Mouse (Mus musculus) embryo, embryonic 9.5 days (tissue): ENCODE measurements at regions not wholly inside any gene's neighbourhood (a gene's known extent, or its start where the extent isn't known, plus 50 kb on each side); places are given as distances from the start of the nearest gene placed in this dataset.

Source experiments
- DNase-seq: peaks from one replicate; pipeline ENCODE4 v3.0.0-alpha.2; 2017; ENCODE audit errors: extremely low spot score

GRCm38 (mm10) chr10:3630763-3631223, 90.8 kb downstream of the Iyd start:
- DNase-seq, result peak; percentile 12

- DNase-seq, result peak; percentile 22
Observed at GRCm38 (mm10) chr10:3633871-3634496, 93.9 kb downstream of the Iyd start.

DNA sequence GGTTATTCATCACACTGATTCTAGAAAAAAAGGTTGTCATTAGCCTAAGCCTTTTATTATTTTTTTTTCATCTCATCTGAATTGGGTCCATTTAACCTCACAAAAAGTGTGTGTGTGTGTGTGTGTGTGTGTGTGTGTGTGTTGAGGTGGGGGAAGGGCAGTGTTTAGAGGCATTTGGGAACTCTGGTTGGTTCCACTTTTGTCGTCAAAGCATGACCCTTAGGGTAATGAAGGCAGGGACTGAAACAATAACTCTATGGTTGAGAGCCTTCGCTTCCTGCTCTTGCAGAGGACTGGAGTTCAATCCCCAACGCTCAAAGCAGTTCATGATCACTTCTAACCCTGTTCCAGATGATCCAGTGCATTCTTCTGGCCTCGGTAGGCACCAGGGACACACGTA, 96.1 kb upstream of the Plekhg1 start:
- no peak for DNase-seq

DNA sequence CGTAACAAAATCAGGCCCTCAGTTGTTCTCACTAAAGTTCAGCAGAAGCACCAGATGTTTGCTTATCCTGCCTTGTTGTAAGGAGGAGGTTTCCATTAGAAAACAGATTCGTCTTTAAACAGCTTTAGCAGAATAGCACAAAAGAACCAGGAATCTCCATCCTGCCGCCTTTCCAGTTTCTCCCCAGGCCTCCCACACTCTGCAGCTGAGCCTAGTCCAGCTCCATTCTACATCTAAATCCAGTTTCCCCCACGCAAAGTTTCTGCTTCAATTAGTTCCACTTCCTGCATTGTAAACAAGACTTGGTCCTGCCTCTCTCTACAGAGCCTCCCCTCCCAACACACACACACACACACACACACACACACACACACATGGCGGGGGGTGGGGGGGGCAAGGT, 95.1 kb upstream of the Plekhg1 start:
- DNase-seq, result no peak

- no peak for DNase-seq
Observed at GRCm38 (mm10) chr10:3646151-3646910, 93.8 kb upstream of the Plekhg1 start.

- DNase-seq, result no peak
Observed at GRCm38 (mm10) chr10:3647811-3648731, 92.1 kb upstream of the Plekhg1 start.

- DNase-seq, result no peak
Observed at GRCm38 (mm10) chr10:3649983-3650382, 90.2 kb upstream of the Plekhg1 start.

DNA sequence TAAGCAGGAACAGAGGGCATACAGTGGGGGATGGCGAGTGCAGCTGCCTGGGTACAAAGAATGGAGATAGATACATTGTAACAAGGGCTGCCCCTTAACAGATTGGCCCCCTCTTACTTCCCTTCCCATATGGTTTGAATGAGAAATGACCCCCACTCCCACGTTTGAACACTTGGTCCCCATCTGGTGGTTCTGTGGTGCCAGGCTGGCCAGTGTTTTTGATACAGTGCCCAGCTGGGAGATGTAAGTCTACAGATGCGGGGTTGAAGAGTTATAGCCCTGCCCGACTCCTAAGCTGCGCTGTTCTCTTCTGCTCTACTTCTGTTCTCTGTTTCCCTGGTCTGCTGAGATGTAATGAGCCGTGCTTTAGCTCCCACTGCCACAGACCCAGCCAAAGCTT, 89.6 kb upstream of the Plekhg1 start:
- DNase-seq, result no peak

GRCm38 (mm10) chr10:3652522-3652921, 87.6 kb upstream of the Plekhg1 start:
- no peak for DNase-seq

GRCm38 (mm10) chr10:3656081-3656480, 84.1 kb upstream of the Plekhg1 start:
- DNase-seq, result no peak

- no peak for DNase-seq
Observed at GRCm38 (mm10) chr10:3662156-3662555, 78.0 kb upstream of the Plekhg1 start.

DNA sequence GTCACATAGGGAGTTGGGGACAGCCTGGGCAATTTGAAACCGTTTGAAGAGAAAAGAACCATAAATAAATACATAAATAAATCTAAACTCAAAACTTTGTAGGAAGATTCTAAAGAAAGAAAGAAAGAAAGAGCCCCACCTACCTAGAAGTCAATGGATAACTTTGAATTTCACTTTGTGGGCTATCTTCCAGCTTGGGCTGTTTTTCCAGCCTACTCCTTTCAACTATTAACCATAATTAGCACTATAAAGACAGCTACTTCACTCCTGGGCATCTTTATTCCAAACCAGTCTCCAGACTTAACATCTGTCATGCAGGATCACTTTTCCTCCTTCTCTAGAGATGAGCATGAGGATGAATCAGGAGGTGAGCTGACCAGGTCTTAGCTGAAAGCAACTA, 77.6 kb upstream of the Plekhg1 start:
- DNase-seq, result no peak

- no peak for DNase-seq
Observed at GRCm38 (mm10) chr10:3663296-3663695, 76.9 kb upstream of the Plekhg1 start.

DNA sequence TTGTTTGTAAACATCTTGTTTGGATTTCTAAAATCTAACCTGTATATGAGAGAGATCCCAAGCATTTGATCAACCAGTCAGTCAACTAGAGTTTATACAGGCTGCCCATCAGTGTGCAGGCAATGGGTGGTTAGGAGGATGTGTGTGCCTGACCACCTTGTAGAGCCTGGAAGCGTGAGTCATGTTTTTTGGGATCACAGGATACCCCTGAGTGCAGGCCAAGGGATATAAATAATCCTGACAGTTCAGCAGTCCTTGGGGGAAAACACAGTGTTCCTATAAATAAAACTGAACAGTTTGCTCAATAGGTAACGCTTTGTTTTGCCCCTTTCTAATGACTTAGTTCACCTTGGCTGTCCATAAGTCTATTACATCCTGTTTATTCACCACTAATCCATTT, 55.7 kb upstream of the Plekhg1 start:
- no peak for DNase-seq
